Mouse (Mus musculus): ENCODE measurements at regions not wholly inside any gene's neighbourhood (a gene's known extent, or its start where the extent isn't known, plus 50 kb on each side); places are given as distances from the start of the nearest gene placed in this dataset.

DNA sequence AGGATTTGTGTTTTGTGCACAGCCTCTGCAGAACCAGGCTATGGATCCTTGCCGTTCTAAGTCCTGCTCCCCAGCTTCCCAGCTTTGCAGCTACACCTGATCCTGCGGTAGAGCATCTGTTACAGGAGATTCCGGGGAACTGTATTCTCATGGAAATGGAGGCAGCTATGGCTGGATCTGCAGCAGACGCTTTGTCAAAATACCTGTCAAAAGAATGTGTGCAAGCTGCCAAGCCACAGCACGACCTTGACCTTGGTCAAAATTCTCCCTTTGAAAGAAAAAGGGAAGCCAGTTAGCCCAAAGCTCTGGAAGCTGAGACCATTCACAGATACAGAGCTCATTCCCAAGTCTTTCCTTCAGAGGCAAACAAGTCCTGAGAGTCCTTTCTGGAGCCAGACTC is 255.3 kb downstream of the Med13l start:
- Histone ChIP-seq H3K27ac (no peak overlapping the region), H3K4me2 (no peak overlapping the region), H3K36me3 (no peaks in the 10 kb centered on the region), H3K4me3 (replicated peaks) (no peak overlapping the region), H3K9ac (no peak overlapping the region), H3K27me3 (replicated peaks) (no peaks in the 10 kb centered on the region), H3K4me1 (no peaks in the 10 kb centered on the region), H3K9me3 (no peaks in the 10 kb centered on the region)
- ATAC-seq (ENCODE audit: insufficient read depth, low FRiP score, low read depth) = no peak
- 54% methylated on average over 5 of the region's 5 CpGs for WGBS

GRCm38 (mm10) chr5:118818294-118818693 is 257.8 kb downstream of the Med13l start:
- no peak overlapping the region for H3K9ac ChIP-seq

GRCm38 (mm10) chr5:118824791-118825190 is 264.3 kb downstream of the Med13l start:
- Histone ChIP-seq H3K36me3 (no peaks in the 10 kb centered on the region), H3K27me3 (replicated peaks) (no peaks in the 10 kb centered on the region), H3K9me3 (no peaks in the 10 kb centered on the region), H3K9ac (no peak overlapping the region), H3K4me1 (no peaks in the 10 kb centered on the region), H3K4me3 (replicated peaks) (no peak overlapping the region), H3K27ac (no peak overlapping the region), H3K4me2 (no peak overlapping the region)
- no peak for ATAC-seq (ENCODE audit: insufficient read depth, low FRiP score, low read depth)
- 76% methylated on average over 10 of the region's 10 CpGs for WGBS

More at GRCm38 (mm10) chr5:118818294-118818693, 257.8 kb downstream of the Med13l start:
- WGBS = 59% methylated on average over 7 of the region's 7 CpGs
- H3K36me3 ChIP-seq = no peaks in the 10 kb centered on the region
- H3K27ac ChIP-seq = no peak overlapping the region
- H3K4me3 ChIP-seq (replicated peaks) = no peak overlapping the region
- H3K4me2 ChIP-seq = no peak overlapping the region
- H3K9me3 ChIP-seq = no peaks in the 10 kb centered on the region
- no peaks in the 10 kb centered on the region for H3K27me3 ChIP-seq (replicated peaks)
- no peak for ATAC-seq (ENCODE audit: insufficient read depth, low FRiP score, low read depth)
- H3K4me1 ChIP-seq = no peaks in the 10 kb centered on the region

- no peaks in the 10 kb centered on the region for H3K4me1 ChIP-seq
- no peak overlapping the region for H3K4me2 ChIP-seq
- no peaks in the 10 kb centered on the region for H3K9me3 ChIP-seq
- 52% methylated on average over 14 of the region's 14 CpGs for WGBS
- no peaks in the 10 kb centered on the region for H3K36me3 ChIP-seq
- no peaks in the 10 kb centered on the region for H3K27me3 ChIP-seq (replicated peaks)
- ATAC-seq (ENCODE audit: insufficient read depth, low FRiP score, low read depth) = no peak
- no peak overlapping the region for H3K27ac ChIP-seq
- no peak overlapping the region for H3K9ac ChIP-seq
- H3K4me3 ChIP-seq (replicated peaks) = no peak overlapping the region
These were observed 268.7 kb downstream of the Med13l start for GRCm38 (mm10) chr5:118829031-118829698.

DNA sequence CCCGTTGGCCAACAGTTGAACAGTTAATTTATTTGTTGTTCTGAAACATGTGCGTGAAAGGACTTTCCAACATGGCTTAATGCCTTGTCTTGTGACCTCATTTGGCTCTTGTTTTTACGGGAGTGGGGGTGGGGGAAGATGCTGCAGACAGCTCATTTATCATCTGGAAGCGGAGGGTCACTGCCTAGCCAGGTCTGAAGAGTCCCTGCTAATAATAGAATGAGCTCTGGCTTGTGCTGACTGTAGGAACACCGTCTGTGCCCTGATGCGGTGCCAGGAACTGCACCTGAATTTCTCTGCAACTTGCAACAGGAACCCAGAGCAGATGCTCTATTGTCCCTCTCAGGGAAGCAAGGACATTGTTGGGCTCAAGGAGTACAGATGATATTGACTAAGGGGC is 272.2 kb downstream of the Med13l start:
- no peaks in the 10 kb centered on the region for H3K4me1 ChIP-seq
- no peak overlapping the region for H3K4me2 ChIP-seq
- H3K27ac ChIP-seq = no peak overlapping the region
- H3K4me3 ChIP-seq (replicated peaks) = no peak overlapping the region
- 20% methylated on average over 6 of the region's 6 CpGs for WGBS
- no peak for ATAC-seq (ENCODE audit: insufficient read depth, low FRiP score, low read depth)
- H3K9ac ChIP-seq = no peak overlapping the region
- no peaks in the 10 kb centered on the region for H3K9me3 ChIP-seq
- H3K27me3 ChIP-seq (replicated peaks) = no peaks in the 10 kb centered on the region
- H3K36me3 ChIP-seq = no peaks in the 10 kb centered on the region

DNA sequence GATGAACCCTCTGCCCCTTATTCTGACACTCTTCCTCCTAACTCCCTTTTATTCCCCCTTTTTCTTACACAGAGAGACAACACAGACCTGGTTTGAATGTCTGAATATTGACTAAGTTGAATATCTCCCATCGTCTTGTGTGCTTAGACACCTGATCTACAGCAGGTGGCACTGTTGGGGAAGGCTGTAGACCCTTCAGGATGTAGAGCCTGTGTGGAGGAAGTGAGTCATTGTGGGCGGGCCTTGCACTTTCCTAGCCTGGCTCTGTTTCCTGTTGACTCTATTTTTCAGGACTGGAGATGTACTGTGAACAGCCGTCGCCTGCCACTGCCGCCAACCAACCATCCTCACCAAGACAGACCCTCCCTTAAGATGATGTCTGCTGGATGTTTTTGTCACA is 273.6 kb downstream of the Med13l start:
- Histone ChIP-seq H3K36me3 (no peaks in the 10 kb centered on the region), H3K9me3 (no peaks in the 10 kb centered on the region), H3K4me2 (no peak overlapping the region), H3K4me3 (replicated peaks) (no peak overlapping the region), H3K4me1 (no peaks in the 10 kb centered on the region), H3K27ac (no peak overlapping the region), H3K27me3 (replicated peaks) (no peaks in the 10 kb centered on the region), H3K9ac (no peak overlapping the region)
- WGBS = 76% methylated on average over 5 of the region's 5 CpGs
- no peak for ATAC-seq (ENCODE audit: insufficient read depth, low FRiP score, low read depth)

DNA sequence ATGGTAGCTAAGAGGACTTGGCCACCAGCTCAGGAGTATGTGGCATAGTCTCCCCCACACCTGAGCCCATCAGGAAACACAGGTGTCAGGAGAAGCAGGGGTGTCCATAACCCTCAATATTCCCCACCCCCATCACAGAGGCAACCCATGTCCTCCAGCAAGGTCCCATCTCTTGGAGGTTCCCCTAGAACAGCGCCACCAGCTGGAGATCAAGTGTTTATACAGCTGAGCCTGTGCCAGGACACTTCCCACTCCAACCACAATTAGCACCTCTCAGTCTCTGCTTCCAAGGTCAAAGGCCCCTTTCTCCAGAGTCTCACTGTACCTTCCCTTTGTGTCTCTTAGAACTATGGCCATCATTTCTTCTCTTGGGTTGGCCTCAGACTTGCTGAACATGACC is 276.5 kb downstream of the Med13l start:
- Histone ChIP-seq H3K4me2 (no peak overlapping the region), H3K36me3 (no peaks in the 10 kb centered on the region), H3K9me3 (no peaks in the 10 kb centered on the region), H3K9ac (no peak overlapping the region), H3K4me1 (no peaks in the 10 kb centered on the region), H3K27ac (no peak overlapping the region), H3K27me3 (replicated peaks) (no peaks in the 10 kb centered on the region), H3K4me3 (replicated peaks) (no peak overlapping the region)
- 29% methylated on average over 1 of the region's 1 CpGs for WGBS
- ATAC-seq (ENCODE audit: insufficient read depth, low FRiP score, low read depth) = no peak

DNA sequence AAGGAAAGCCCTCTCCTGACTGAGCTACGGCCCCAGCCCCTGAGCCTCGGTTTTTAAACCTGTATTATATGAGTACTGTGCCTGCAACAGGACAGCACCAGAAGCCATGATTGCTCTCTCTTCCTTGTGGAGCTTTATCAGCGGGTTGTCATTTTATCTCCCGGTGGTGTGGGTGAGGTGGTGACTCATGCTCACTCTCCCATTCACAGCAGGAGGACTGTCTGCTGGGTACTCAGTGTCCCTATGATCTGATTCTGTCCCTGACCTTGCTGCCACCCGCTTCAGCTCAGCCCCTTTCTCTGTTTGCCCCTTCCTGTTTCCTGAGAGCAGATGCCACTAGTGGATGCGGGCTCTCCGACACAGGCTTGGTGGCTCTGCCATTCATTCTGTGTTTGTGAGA is 277.9 kb downstream of the Med13l start:
- ATAC-seq (ENCODE audit: insufficient read depth, low FRiP score, low read depth) = no peak
- Histone ChIP-seq H3K9ac (no peak overlapping the region), H3K27ac (no peak overlapping the region), H3K4me1 (no peaks in the 10 kb centered on the region), H3K9me3 (no peaks in the 10 kb centered on the region), H3K4me2 (no peak overlapping the region), H3K36me3 (no peaks in the 10 kb centered on the region), H3K27me3 (replicated peaks) (no peaks in the 10 kb centered on the region), H3K4me3 (replicated peaks) (no peak overlapping the region)
- 56% methylated on average over 7 of the region's 7 CpGs for WGBS

- no peak overlapping the region for H3K9ac ChIP-seq
- no peak overlapping the region for H3K4me3 ChIP-seq (replicated peaks)
- no peak overlapping the region for H3K4me2 ChIP-seq
- no peaks in the 10 kb centered on the region for H3K4me1 ChIP-seq
- no peaks in the 10 kb centered on the region for H3K27me3 ChIP-seq (replicated peaks)
- no peaks in the 10 kb centered on the region for H3K36me3 ChIP-seq
- no peak for ATAC-seq (ENCODE audit: insufficient read depth, low FRiP score, low read depth)
- H3K27ac ChIP-seq = no peak overlapping the region
- H3K9me3 ChIP-seq = no peaks in the 10 kb centered on the region
- WGBS = 59% methylated on average over 5 of the region's 5 CpGs
These were observed 279.4 kb downstream of the Med13l start for GRCm38 (mm10) chr5:118839916-118840315.

DNA sequence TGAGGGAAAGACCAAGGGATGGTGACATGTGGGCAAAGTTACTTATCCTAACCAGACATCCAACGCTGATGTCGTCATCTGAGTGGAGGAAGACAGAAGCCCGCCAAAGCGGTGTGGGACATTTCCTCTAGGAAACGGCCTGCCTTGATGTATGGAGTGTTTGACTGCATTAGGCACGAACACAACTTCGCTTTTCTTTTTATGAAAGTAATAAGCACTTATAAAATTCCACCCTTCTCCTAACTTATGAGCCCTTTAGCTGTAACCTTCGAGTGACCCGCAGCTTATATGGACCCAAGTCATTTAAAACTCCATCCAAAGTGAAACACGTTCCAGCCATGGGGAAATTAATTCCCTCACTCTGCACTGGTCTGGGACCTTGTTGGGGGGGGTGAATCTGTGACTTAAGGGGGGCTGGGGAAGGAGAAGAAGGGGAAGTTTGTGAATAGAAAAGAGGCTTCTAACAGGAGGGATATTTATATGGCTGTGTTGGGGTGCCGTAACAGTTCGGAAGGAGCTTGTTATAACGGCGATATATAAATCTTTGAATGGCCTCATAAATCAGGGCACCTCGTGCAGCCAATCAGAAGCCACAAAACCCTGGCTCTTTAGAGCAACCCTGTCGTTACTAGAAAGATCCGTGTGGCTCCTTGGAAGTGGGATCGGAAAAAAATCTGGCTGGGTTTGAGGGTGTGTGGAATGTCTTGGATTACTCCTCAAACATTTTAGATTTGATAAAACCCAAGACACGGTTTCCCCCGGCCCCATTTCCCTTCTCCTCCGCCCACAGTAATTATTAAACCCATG is 280.9 kb downstream of the Med13l start:
- ATAC-seq (ENCODE audit: insufficient read depth, low FRiP score, low read depth) = no peak
- Histone ChIP-seq H3K27ac (no peak overlapping the region), H3K4me1 (no peaks in the 10 kb centered on the region), H3K9me3 (no peaks in the 10 kb centered on the region), H3K9ac (no peak overlapping the region), H3K4me3 (replicated peaks) (no peak overlapping the region), H3K27me3 (replicated peaks) (no peaks in the 10 kb centered on the region), H3K36me3 (no peaks in the 10 kb centered on the region), H3K4me2 (no peak overlapping the region)
- 59% methylated on average over 21 of the region's 21 CpGs for WGBS

DNA sequence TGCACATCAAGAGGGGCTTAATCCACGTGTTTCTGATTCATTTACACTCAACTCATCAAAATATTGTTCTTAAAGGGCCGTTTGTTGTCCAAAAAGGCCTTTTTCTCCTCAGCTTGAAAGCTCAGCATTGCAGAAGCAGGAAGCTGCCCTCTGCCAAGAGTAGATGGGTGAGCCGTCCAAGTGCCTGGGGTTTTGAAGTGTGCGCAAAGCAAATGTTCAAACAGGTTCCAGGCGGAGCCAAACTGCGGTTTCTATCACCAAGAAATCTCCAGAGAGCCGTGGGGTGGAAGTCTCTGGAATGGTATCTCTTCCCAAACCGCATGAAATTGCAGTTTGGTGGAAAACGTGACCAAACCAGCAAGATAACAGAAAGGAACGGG is 281.5 kb downstream of the Med13l start:
- WGBS = 50% methylated on average over 10 of the region's 10 CpGs
- no peaks in the 10 kb centered on the region for H3K9me3 ChIP-seq
- ATAC-seq (ENCODE audit: insufficient read depth, low FRiP score, low read depth) = no peak
- no peaks in the 10 kb centered on the region for H3K27me3 ChIP-seq (replicated peaks)
- no peak overlapping the region for H3K4me2 ChIP-seq
- H3K4me1 ChIP-seq = no peaks in the 10 kb centered on the region
- H3K9ac ChIP-seq = no peak overlapping the region
- H3K27ac ChIP-seq = no peak overlapping the region
- H3K36me3 ChIP-seq = no peaks in the 10 kb centered on the region
- no peak overlapping the region for H3K4me3 ChIP-seq (replicated peaks)

DNA sequence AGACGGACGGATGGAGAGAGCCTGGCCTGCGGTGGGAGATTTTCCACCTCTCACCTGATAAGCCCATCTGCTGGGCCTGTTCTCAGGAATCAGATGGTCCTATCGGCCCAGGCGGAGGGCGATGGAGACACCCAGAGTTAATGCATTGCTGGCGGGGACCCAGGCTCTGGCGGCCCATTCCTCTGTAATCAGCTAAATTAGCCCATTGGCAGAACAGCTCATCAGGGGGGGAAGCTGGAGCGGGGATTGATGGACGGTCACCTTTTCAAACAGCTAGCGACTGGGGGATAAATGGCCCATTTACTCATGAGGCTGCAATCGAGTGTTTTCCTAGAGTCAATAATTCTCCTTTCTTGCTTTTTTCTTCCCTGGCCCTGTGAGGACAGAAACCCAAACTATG is 296.5 kb downstream of the Med13l start:
- no peak for ATAC-seq (ENCODE audit: insufficient read depth, low FRiP score, low read depth)
- Histone ChIP-seq H3K36me3 (no peaks in the 10 kb centered on the region), H3K27me3 (replicated peaks) (no peaks in the 10 kb centered on the region), H3K4me1 (no peaks in the 10 kb centered on the region), H3K4me2 (no peak overlapping the region), H3K4me3 (replicated peaks) (no peak overlapping the region), H3K27ac (no peak overlapping the region), H3K9me3 (no peaks in the 10 kb centered on the region), H3K9ac (no peak overlapping the region)
- 43% methylated on average over 12 of the region's 12 CpGs for WGBS
